Mouse (Mus musculus): Measurements from ENCODE around the gene B130006D01Rik.
A peak's percentile ranks its signal among the peaks of the same experiment; 100 is the strongest.

DNA sequence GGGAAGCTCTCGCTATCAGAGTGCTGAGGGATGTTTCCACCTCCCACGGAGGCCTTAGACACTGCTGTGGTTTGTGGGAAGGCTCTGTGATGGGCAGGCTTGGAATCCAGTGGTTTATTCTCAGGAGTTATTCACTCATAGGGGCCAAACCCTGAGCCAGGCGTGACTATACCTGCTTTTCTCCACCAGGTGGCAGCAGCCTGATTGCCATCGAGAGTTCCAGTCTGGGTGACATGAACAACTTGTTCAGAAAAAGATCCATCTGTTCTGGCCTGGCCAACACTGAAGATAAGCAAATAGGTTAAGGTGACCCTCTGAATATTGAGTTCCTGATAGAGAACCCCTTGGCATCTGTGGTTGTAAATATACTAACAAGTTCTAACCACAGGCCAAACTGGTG lies 37.4 kb upstream of the B130006D01Rik start:
- TF ChIP-seq POLR2A (IDR thresholded peaks at IDR 0.05; ENCODE audit: insufficient read depth, low read depth, low read length) (no peak), CTCF (IDR thresholded peaks at IDR 0.05; ENCODE audit: insufficient read depth, low read depth, low read length) (peak; percentile 66; the same call in 1 of the 2 replicates)

Data from olfactory bulb, adult 2 months (tissue).